Mouse (Mus musculus): ENCODE results near the gene Abca6. TPM values are rescaled to one million over a fixed set of nuclear protein-coding genes. Genes with fewer than 3 reads are reported as not detected.

Gene Abca6
- under 1 TPM; 0.04 to 0.20 TPM for polyA plus RNA-seq (2017; shearing (Covaris generic))

DNA sequence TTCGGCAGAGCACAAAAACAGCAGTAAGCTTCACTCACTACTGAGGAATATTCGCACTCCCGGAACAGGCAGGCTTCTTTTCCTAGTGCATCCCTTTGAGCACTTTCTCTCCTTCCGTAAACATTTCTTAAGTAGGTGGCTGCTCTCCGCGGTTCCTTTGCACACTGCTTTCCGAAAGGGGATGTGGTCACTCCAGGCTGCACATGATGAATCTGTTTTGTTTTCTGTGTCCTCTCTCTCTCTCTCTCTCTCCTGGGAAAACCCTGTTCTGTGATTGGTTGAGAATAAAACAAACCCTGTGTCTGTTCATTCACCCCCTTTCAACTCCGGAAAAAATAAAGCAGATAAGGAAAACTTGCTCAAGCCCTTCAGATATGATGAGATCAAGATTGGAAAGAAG is at the start of gene Abca6:
Gene Abca6 (minus strand): TSS at position 243 of the 400 bp plus-strand sequence.

DNA sequence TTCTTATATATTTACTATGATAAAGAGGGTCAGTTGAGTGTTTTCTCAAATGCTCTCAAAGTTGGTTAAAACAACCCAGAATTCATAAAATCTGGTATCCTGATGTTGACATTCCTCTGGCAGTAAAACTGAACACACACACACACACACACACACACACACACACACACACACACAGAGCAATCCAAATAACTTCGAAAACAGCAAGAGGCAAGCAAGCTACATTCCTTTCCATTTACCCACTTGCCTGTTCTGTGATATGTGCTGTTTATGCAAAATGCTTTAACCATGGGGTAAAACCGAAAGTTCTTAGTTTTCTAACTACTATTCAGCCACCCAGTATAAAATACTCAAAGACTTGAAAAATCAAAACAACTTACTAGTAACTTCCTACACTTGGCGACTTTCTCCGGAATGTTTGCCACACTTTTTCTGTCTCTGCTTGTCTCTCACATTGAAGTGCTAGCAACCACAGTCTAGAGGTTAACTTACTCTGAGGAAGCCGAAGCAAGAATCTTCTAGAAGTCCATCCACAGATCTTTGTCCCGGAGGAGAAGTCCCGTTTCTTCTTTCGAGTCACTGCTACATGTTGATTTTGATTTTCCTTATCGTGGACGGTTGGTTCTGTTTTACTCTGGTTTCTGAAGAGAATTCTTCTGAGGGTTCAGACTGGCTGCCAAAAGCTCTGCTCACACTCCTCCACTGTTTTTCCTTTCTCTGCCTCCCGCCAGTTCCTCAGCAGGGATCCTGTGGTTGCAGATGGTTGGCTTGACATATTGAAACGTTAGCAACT is 83.9 kb downstream of the Abca6 start, which contains the start of gene Abca9:
Gene Abca9 (minus strand): TSS at position 738 of the 793 bp plus-strand sequence.

Other genes with a start within 250 kb of the Abca6 start
- under 1 TPM in 1 of 2 experiments, not detected in 1; 0.28 TPM for gene Abca8a, start 155.8 kb downstream of the Abca6 start, polyA plus RNA-seq (2017; shearing (Covaris generic))
- gene Abca9, start 83.6 kb downstream of the Abca6 start, polyA plus RNA-seq (2017; shearing (Covaris generic)), result under 1 TPM in 1 of 2 experiments, not detected in 1; 0.43 TPM
- gene Abca5, start 85.9 kb upstream of the Abca6 start, polyA plus RNA-seq (2017; shearing (Covaris generic)), result 1 to 10 TPM in 1 of 2 experiments, under 1 TPM in 1; 0.71 to 2.6 TPM
- 10 to 100 TPM; 10.6 to 16.7 TPM for gene Map2k6, start 147.3 kb upstream of the Abca6 start, polyA plus RNA-seq (2017; shearing (Covaris generic))

All from inflammation-experienced regulatory T-cells (primary cell).